Mouse (Mus musculus) liver, embryonic 14.5 days (tissue): ENCODE results near the gene Ube2e2.

ENCODE experiments used
- CTCF ChIP-seq: IDR thresholded peaks from 2 replicates; pipeline ENCODE4 v1.5.1; 2016; ENCODE audit warnings: antibody characterized with exemption, low read depth, control low read depth
- EP300 ChIP-seq: IDR thresholded peaks from 2 replicates; pipeline ENCODE4 v1.6.1; 2016; ENCODE audit warnings: antibody characterized with exemption, low read depth

- no peak for TF ChIP-seq CTCF
- no peak for TF ChIP-seq EP300
These were observed 138.7 kb downstream of the Ube2e2 start for GRCm38 (mm10) chr14:18755410-18755809.
